Mouse (Mus musculus) midbrain, embryonic 11.5 days (tissue): ENCODE results near the gene Tet1. TPM values are rescaled to one million over a fixed set of nuclear protein-coding genes. Genes with fewer than 3 reads are reported as not detected.

Experiments used
- ATAC-seq: fragments of 200-750 bp; cut with Nextera tagmentation; 2 replicates; pipeline ENCODE4 v1.8.0; 2017; ENCODE audit warnings: moderate TSS enrichment, moderate library complexity; ENCODE audit not compliant: low FRiP score
- DNase-seq: peaks from one replicate; pipeline ENCODE4 v3.0.0; 2015; ENCODE audit warnings: low spot score; ENCODE audit errors: missing footprints
- H3K27ac ChIP-seq: fragments of 300-500 bp; sonication (generic); 2 replicates; pipeline ENCODE4 v1.5.1; 2014; ENCODE audit warnings: low read depth, low read length
- H3K27me3 ChIP-seq: fragments of 300-500 bp; sonication (generic); 2 replicates; pipeline ENCODE4 v1.6.1; 2014; ENCODE audit warnings: mild to moderate bottlenecking, low read length, moderate library complexity, mixed read lengths; ENCODE audit not compliant: control insufficient read depth, insufficient read depth
- H3K36me3 ChIP-seq: fragments of 300-500 bp; sonication (generic); 2 replicates; pipeline ENCODE4 v1.6.1; 2014; ENCODE audit warnings: mild to moderate bottlenecking, low read length, moderate library complexity, mixed read lengths; ENCODE audit not compliant: control insufficient read depth, insufficient read depth
- H3K4me1 ChIP-seq: fragments of 300-500 bp; sonication (generic); 2 replicates; pipeline ENCODE4 v1.6.1; 2014; ENCODE audit warnings: low read length; ENCODE audit not compliant: control insufficient read depth, insufficient read depth
- H3K4me2 ChIP-seq: fragments of 300-500 bp; sonication (generic); 2 replicates; pipeline ENCODE4 v1.6.1; 2014; ENCODE audit warnings: mild to moderate bottlenecking, moderate library complexity
- H3K4me3 ChIP-seq: fragments of 300-500 bp; sonication (generic); 2 replicates; pipeline ENCODE4 v1.5.1; 2014; ENCODE audit warnings: low read depth, low read length
- H3K9ac ChIP-seq: fragments of 300-500 bp; sonication (generic); 2 replicates; pipeline ENCODE4 v1.6.1; 2014; ENCODE audit warnings: low read length
- H3K9me3 ChIP-seq: fragments of 300-500 bp; sonication (generic); 2 replicates; pipeline ENCODE4 v1.6.1; 2016; ENCODE audit warnings: low read length; ENCODE audit not compliant: control insufficient read depth
- WGBS: fragments of 180-500 bp; shearing (Covaris S2); extraction: QIAGEN DNeasy Blood & Tissue Kit; methylation state at CpG from one replicate; pipeline ENCODE4 v1.1.7; 2014; 5-methylcytosine and 5-hydroxymethylcytosine counted together
- polyA plus RNA-seq: library from polyadenylated mRNA; unstranded; fragments of >200 nt; fragmentation: Nextera tagmentation; extraction: Ambion mirVana; gene quantifications from 2 replicates; pipeline ENCODE4 v1.2.1, GENCODE M21; 2014

The Tet1 gene
- polyA plus RNA-seq, 1 experiment from 2014 or later: 33.3 TPM

GRCm38 (mm10) chr10:62884517-62884916 is 24.3 kb downstream of the Tet1 start:
- H3K9ac ChIP-seq: no peak overlapping the region
- H3K27me3 ChIP-seq: peaks cover 2% of the 10 kb centered on the region; the same call in 1 of the 2 replicates
- WGBS: 18% methylated on average over 1 of the region's 1 CpGs
- no peaks in the 10 kb centered on the region for H3K9me3 ChIP-seq
- H3K4me3 ChIP-seq: no peak overlapping the region
- H3K4me1 ChIP-seq: peaks cover 5% of the 10 kb centered on the region; the same call in 1 of the 2 replicates
- peak overlapping the region; percentile 26; the same call in 1 of the 2 replicates for H3K4me2 ChIP-seq
- no peak overlapping the region for H3K27ac ChIP-seq
- H3K36me3 ChIP-seq: no peaks in the 10 kb centered on the region
- no peak for DNase-seq
- no peak for ATAC-seq

DNA sequence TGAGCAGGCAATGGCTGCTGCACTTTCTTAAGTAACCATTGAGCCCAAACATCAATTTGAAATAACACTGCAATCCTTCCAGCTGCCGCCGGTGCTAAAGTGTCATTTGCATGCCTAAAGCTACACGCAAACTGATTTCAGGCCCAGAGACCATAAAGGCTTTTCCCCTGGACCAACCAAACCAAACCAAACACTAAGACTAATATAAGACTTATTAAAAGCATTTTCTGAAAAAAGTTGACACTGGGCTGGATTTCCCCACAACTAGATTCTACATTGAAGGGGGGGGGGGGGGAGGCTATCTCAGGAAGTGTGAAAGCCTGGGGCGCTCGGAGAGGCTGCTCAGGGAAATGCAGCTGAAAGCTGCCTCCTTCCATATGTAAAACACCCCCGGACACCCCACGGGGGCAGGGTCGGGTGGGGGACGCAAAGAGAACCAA is 24.8 kb downstream of the Tet1 start:
- H3K4me3 ChIP-seq: no peak overlapping the region
- H3K27ac ChIP-seq: no peak overlapping the region
- H3K4me2 ChIP-seq: peak overlapping the region; percentile 26; the same call in 1 of the 2 replicates
- no peaks in the 10 kb centered on the region; the same call in 1 of the 2 replicates for H3K36me3 ChIP-seq
- DNase-seq (peak; percentile 89), ATAC-seq (no peak)
- H3K9me3 ChIP-seq: no peaks in the 10 kb centered on the region
- no peak overlapping the region for H3K9ac ChIP-seq
- 8% methylated on average over 9 of the region's 9 CpGs for WGBS
- peaks cover 2% of the 10 kb centered on the region; the same call in 1 of the 2 replicates for H3K27me3 ChIP-seq
- H3K4me1 ChIP-seq: peaks cover 5% of the 10 kb centered on the region; the same call in 1 of the 2 replicates

DNA sequence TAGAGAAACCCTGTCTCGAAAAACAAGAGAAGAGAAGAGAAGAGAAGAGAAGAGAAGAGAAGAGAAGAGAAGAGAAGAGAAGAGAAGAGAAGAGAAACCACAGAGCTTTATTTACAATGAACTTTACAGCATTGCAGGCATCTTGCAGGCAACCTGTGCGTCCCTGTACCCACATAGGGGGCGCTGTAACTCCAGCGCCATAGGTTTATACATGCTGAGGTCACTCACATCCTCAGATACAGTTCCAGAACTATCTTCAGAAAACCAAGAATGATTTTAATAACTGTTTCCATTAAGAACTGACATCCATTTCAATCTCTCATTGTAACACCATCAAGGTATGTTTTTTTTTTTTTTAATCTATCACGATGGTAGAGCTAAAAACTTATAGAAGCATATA is 27.6 kb downstream of the Tet1 start:
- H3K4me1 ChIP-seq: peaks cover 5% of the 10 kb centered on the region; the same call in 1 of the 2 replicates
- no peak overlapping the region for H3K27ac ChIP-seq
- H3K9ac ChIP-seq: no peak overlapping the region
- no peak for ATAC-seq
- no peak for DNase-seq
- WGBS: 45% methylated on average over 5 of the region's 5 CpGs
- H3K27me3 ChIP-seq: peaks cover 2% of the 10 kb centered on the region; the same call in 1 of the 2 replicates
- H3K4me3 ChIP-seq: no peak overlapping the region
- no peak overlapping the region for H3K4me2 ChIP-seq
- H3K9me3 ChIP-seq: no peaks in the 10 kb centered on the region
- H3K36me3 ChIP-seq: no peaks in the 10 kb centered on the region; the same call in 1 of the 2 replicates

GRCm38 (mm10) chr10:62878056-62878455 is 30.7 kb downstream of the Tet1 start:
- 88% methylated on average over 13 of the region's 13 CpGs for WGBS
- Histone ChIP-seq H3K27me3 (no peaks in the 10 kb centered on the region), H3K36me3 (no peaks in the 10 kb centered on the region; the same call in 1 of the 2 replicates), H3K4me1 (no peaks in the 10 kb centered on the region; the same call in 1 of the 2 replicates), H3K27ac (no peak overlapping the region), H3K9ac (no peak overlapping the region), H3K4me2 (no peak overlapping the region), H3K9me3 (no peaks in the 10 kb centered on the region), H3K4me3 (no peak overlapping the region)
- DNase-seq: no peak
- no peak for ATAC-seq

- H3K4me2 ChIP-seq: no peak overlapping the region
- H3K27me3 ChIP-seq: no peaks in the 10 kb centered on the region
- H3K9ac ChIP-seq: no peak overlapping the region
- DNase-seq (no peak), ATAC-seq (no peak)
- H3K27ac ChIP-seq: no peak overlapping the region
- H3K4me3 ChIP-seq: no peak overlapping the region
- H3K9me3 ChIP-seq: no peaks in the 10 kb centered on the region
- 90% methylated on average over 4 of the region's 4 CpGs for WGBS
- H3K4me1 ChIP-seq: no peaks in the 10 kb centered on the region
- H3K36me3 ChIP-seq: no peaks in the 10 kb centered on the region; the same call in 1 of the 2 replicates
Measured at GRCm38 (mm10) chr10:62875565-62875964, 33.2 kb downstream of the Tet1 start.

DNA sequence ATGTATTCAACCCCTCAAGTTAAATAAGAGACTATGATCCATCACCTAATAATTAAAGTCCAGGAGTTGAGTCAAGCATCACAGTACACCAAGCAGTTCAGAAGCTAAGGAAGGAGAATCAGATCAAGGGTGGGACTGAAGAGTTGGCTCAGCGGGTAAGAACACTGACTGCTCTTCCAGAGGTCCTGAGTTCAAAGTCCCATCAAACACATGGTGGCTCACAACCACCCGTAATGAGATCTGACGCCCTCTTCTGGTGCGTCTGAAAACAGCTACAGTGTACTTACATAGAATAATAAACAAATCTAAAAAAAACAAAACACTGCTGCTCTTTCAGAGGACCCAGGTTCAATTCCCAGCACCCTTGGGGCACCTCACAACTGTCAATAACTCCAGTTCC is 34.0 kb downstream of the Tet1 start:
- no peaks in the 10 kb centered on the region; the same call in 1 of the 2 replicates for H3K36me3 ChIP-seq
- no peak overlapping the region for H3K9ac ChIP-seq
- 80% methylated on average over 4 of the region's 4 CpGs for WGBS
- H3K4me1 ChIP-seq: no peaks in the 10 kb centered on the region
- no peak overlapping the region for H3K27ac ChIP-seq
- no peak overlapping the region for H3K4me2 ChIP-seq
- no peak for ATAC-seq
- H3K4me3 ChIP-seq: no peak overlapping the region
- H3K9me3 ChIP-seq: no peaks in the 10 kb centered on the region
- DNase-seq: no peak
- H3K27me3 ChIP-seq: no peaks in the 10 kb centered on the region

- Histone ChIP-seq H3K4me1 (peaks cover 18% of the 10 kb centered on the region), H3K27ac (no peak overlapping the region), H3K9ac (peak overlapping the region; percentile 63), H3K9me3 (no peaks in the 10 kb centered on the region), H3K4me3 (peak overlapping the region; percentile 30), H3K36me3 (no peaks in the 10 kb centered on the region), H3K4me2 (peak overlapping the region; percentile 49), H3K27me3 (no peaks in the 10 kb centered on the region)
- peak; percentile 28; the same call in 1 of the 2 replicates for ATAC-seq
- peak; percentile 94 for DNase-seq
- 25% methylated on average over 11 of the region's 11 CpGs for WGBS
Measured at GRCm38 (mm10) chr10:62866035-62866791, 42.6 kb downstream of the Tet1 start.

GRCm38 (mm10) chr10:62865167-62866034 is 43.4 kb downstream of the Tet1 start:
- Histone ChIP-seq H3K9me3 (no peaks in the 10 kb centered on the region), H3K4me2 (peak overlapping the region; percentile 49), H3K27ac (peak overlapping the region; percentile 88), H3K27me3 (no peaks in the 10 kb centered on the region), H3K9ac (peak overlapping the region; percentile 63), H3K36me3 (no peaks in the 10 kb centered on the region), H3K4me1 (peaks cover 18% of the 10 kb centered on the region), H3K4me3 (peak overlapping the region; percentile 30)
- ATAC-seq (peak; percentile 99), DNase-seq (peak; percentile 95)
- WGBS: under 1% methylated on average over 28 of the region's 28 CpGs
